In the genomic region with DNA sequence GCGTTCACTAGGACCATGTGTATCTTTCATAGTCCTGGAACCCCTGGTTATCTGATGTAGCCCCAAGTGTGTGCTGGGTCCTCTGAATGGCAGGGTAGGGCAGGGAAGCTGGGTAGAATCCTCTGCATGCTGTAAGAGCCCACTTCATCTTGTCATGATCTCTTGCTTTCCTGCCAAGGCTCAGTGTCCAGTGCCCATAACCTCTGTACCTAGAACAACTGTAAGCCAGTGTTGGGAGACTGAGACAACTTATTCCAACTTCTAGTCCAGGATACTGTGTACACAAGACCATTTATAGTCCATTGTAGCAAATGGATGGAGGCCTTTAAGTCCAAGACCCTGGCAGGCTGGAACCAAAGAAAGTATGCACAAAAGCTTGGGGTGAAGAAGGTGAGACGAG, we compare ENCODE assay signal across 24 mouse cellular contexts. TPM values are rescaled to one million over a fixed set of nuclear protein-coding genes. Genes with fewer than 3 reads are reported as not detected.
A peak's percentile ranks its signal among the peaks of the same experiment; 100 is the strongest.
DNase-seq lines count a peak whose midpoint lies in the region; ATAC-seq and TF ChIP-seq lines count a peak whose summit lies in the region.
"Had no signal": no experiment of that assay in that cellular context is flagged by ENCODE, and none has a peak within 500 bp of the region (broad histone marks: within the 10 kb centered on the region; RNA-seq: fewer than 3 reads in every experiment).

No protein-coding gene starts in this region.

- H3K79me2 ChIP-seq in liver, adult 2 months (ENCODE audit: control insufficient read depth, insufficient read depth, low read length), result no peaks in the 10 kb centered on the region

- no peak for TF ChIP-seq POLR2A in liver, adult 2 months (IDR thresholded peaks at IDR 0.05; ENCODE audit: extremely low read depth, insufficient read depth, low read length)

- no peaks in the 10 kb centered on the region for H3K9me3 ChIP-seq in liver, embryonic 11.5 days (ENCODE audit: control insufficient read depth, low read length)
- no peaks in the 10 kb centered on the region for H3K9me3 ChIP-seq in heart, embryonic 12.5 days (replicated peaks)
- H3K9me3 ChIP-seq: hindbrain, embryonic 15.5 days; midbrain, embryonic 13.5 days had no signal

- 72% methylated on average over 2 of the region's 2 CpGs for WGBS in liver, adult 2 months
- WGBS in liver, embryonic 11.5 days, result 67% methylated on average over 2 of the region's 2 CpGs
- WGBS in heart, embryonic 12.5 days, result 81% methylated on average over 2 of the region's 2 CpGs

- no peak for ATAC-seq in liver, embryonic 11.5 days (replicated peaks; ENCODE audit: low FRiP score)
- no peak for ATAC-seq in heart, embryonic 12.5 days (ENCODE audit: insufficient number of reproducible peaks, low FRiP score)
- ATAC-seq: forebrain, embryonic 16.5 days; midbrain, embryonic 13.5 days had no signal

- H3K4me3 ChIP-seq in liver, adult 2 months (ENCODE audit: insufficient read depth, low read depth, low read length), result no peak overlapping the region
- no peak overlapping the region for H3K4me3 ChIP-seq in liver, embryonic 11.5 days (ENCODE audit: low read depth, low read length)
- H3K4me3 ChIP-seq in heart, embryonic 12.5 days, result no peak overlapping the region
- H3K4me3 ChIP-seq: erythroblast, embryonic 14.5 days; gastrocnemius, adult 2 months; hindbrain, embryonic 15.5 days; layer of hippocampus, adult 2 months; midbrain, embryonic 13.5 days had no signal

- no peaks in the 10 kb centered on the region for H3K36me3 ChIP-seq in liver, adult 2 months (ENCODE audit: control insufficient read depth, insufficient read depth, low read length)
- H3K36me3 ChIP-seq in liver, embryonic 11.5 days (ENCODE audit: control insufficient read depth, insufficient read depth, low read length), result no peaks in the 10 kb centered on the region
- no peaks in the 10 kb centered on the region for H3K36me3 ChIP-seq in heart, embryonic 12.5 days
- H3K36me3 ChIP-seq: hindbrain, embryonic 15.5 days; midbrain, embryonic 13.5 days had no signal

- H3K27ac ChIP-seq in liver, adult 2 months (replicated peaks; ENCODE audit: insufficient read depth, low read depth, low read length), result no peak overlapping the region
- H3K27ac ChIP-seq in liver, embryonic 11.5 days (ENCODE audit: low read depth, low read length), result no peak overlapping the region
- no peak overlapping the region for H3K27ac ChIP-seq in heart, embryonic 12.5 days (ENCODE audit: poor library complexity, severe bottlenecking)
- H3K27ac ChIP-seq: hindbrain, embryonic 15.5 days; kidney, postnatal 0 days; stomach, postnatal 0 days had no signal

- peaks cover 18% of the 10 kb centered on the region for H3K4me1 ChIP-seq in liver, adult 2 months (ENCODE audit: control insufficient read depth, insufficient read depth, low read length)
- H3K4me1 ChIP-seq in liver, embryonic 11.5 days (replicated peaks; ENCODE audit: control insufficient read depth, insufficient read depth, low read length), result peaks cover 5% of the 10 kb centered on the region
- H3K4me1 ChIP-seq in heart, embryonic 12.5 days (replicated peaks), result peaks cover 36% of the 10 kb centered on the region

- peak; percentile 77 for DNase-seq in liver, adult 2 months (ENCODE audit: extremely low read depth, low read depth, low spot score)
- no peak for DNase-seq in liver
- peak; percentile 27 for DNase-seq in thymus, postnatal 25 days
- DNase-seq in thymus, postnatal 14 days, result no peak
- no peak for DNase-seq in liver, embryonic 11.5 days (ENCODE audit: low spot score)
- DNase-seq in frontal cortex, postnatal 36 days (ENCODE audit: low spot score in 2 of 2), result no peak
- DNase-seq: gastrocnemius, adult 2 months; kidney, adult 11 months; lung, adult 2 months; right cerebral cortex, adult 18-20 months had no signal

- H3K4me2 ChIP-seq in liver, embryonic 11.5 days, result no peak overlapping the region
- no peak overlapping the region for H3K4me2 ChIP-seq in heart, embryonic 12.5 days
- H3K4me2 ChIP-seq: hindbrain, embryonic 15.5 days; midbrain, embryonic 13.5 days had no signal

- H3K9ac ChIP-seq in liver, adult 2 months (ENCODE audit: low read depth, low read length), result no peak overlapping the region
- 0 out of 2 replicates have a peak overlapping the region, but pooled peaks have one; percentile 28 for H3K9ac ChIP-seq in liver, embryonic 11.5 days (ENCODE audit: low read depth, low read length)
- H3K9ac ChIP-seq in heart, embryonic 12.5 days, result no peak overlapping the region
- H3K9ac ChIP-seq: hindbrain, embryonic 15.5 days had no signal

- no peak for TF ChIP-seq CTCF in liver, adult 2 months (IDR thresholded peaks at IDR 0.05; ENCODE audit: low read depth, low read length)

- H3K27me3 ChIP-seq in liver, adult 2 months (ENCODE audit: control insufficient read depth, insufficient read depth, low read length), result no peaks in the 10 kb centered on the region
- no peaks in the 10 kb centered on the region for H3K27me3 ChIP-seq in liver, embryonic 11.5 days (replicated peaks; ENCODE audit: control insufficient read depth, insufficient read depth, low read length)
- no peaks in the 10 kb centered on the region for H3K27me3 ChIP-seq in heart, embryonic 12.5 days (replicated peaks)
- H3K27me3 ChIP-seq: hindbrain, embryonic 15.5 days; midbrain, embryonic 13.5 days had no signal

RNA-seq across cellular contexts. Expression of a gene that starts 4.4 kb away (rescaled TPM):
- total RNA-seq in liver, adult 2 months (2014; rRNA removed), result 30.6 and 36.8 TPM in 2 replicates
- 173 and 181 TPM in 2 replicates for polyA plus RNA-seq in liver, adult 2 months (2012; rRNA removed)
- 9.2 and 14.3 TPM in 2 replicates for polyA plus RNA-seq in liver, embryonic 11.5 days (2014; fragmentation: Nextera tagmentation; extraction: Ambion mirVana)
- polyA plus RNA-seq in heart, embryonic 12.5 days (2016; fragmentation: Nextera tagmentation; extraction: Ambion mirVana), result 22.1 and 22.7 TPM in 2 replicates

RNA-seq across cellular contexts. Expression of a gene that starts 4.6 kb away (rescaled TPM):
- 7.7 and 8.9 TPM in 2 replicates for total RNA-seq in liver, adult 2 months (2014; rRNA removed)
- polyA plus RNA-seq in liver, adult 2 months (2012; rRNA removed), result 18.7 and 40.2 TPM in 2 replicates
- polyA plus RNA-seq in liver, embryonic 11.5 days (2014; fragmentation: Nextera tagmentation; extraction: Ambion mirVana), result not detected in 2 replicates
- 2.4 and 2.6 TPM in 2 replicates for polyA plus RNA-seq in heart, embryonic 12.5 days (2016; fragmentation: Nextera tagmentation; extraction: Ambion mirVana)
- total RNA-seq: gastrocnemius, adult 2 months had no signal
- polyA plus RNA-seq: erythroblast, embryonic 14.5 days had no signal

RNA-seq across cellular contexts. Expression of a gene that starts 8.6 kb away (rescaled TPM):
- 0.18 and 0.54 TPM in 2 replicates for total RNA-seq in liver, adult 2 months (2014; rRNA removed)
- polyA plus RNA-seq in liver, adult 2 months (2012; rRNA removed), result 6.2 and 9.2 TPM in 2 replicates
- 0.21 TPM in 1 of 2 replicates, not detected in the other for polyA plus RNA-seq in liver, embryonic 11.5 days (2014; fragmentation: Nextera tagmentation; extraction: Ambion mirVana)
- 1.1 and 1.4 TPM in 2 replicates for polyA plus RNA-seq in heart, embryonic 12.5 days (2016; fragmentation: Nextera tagmentation; extraction: Ambion mirVana)
- total RNA-seq: granulocyte monocyte progenitor cell, adult 5-6 weeks had no signal
- polyA plus RNA-seq: embryonic facial prominence, embryonic 11.5 days; erythroblast, embryonic 14.5 days had no signal

RNA-seq across cellular contexts. Expression of a gene that starts 28.5 kb away (rescaled TPM):
- total RNA-seq in liver, adult 2 months (2014; rRNA removed), result 0.40 TPM in 1 of 2 replicates, not detected in the other
- 0.25 and 0.27 TPM in 2 replicates for polyA plus RNA-seq in liver, adult 2 months (2012; rRNA removed)
- polyA plus RNA-seq in liver, embryonic 11.5 days (2014; fragmentation: Nextera tagmentation; extraction: Ambion mirVana), result not detected in 2 replicates
- polyA plus RNA-seq in heart, embryonic 12.5 days (2016; fragmentation: Nextera tagmentation; extraction: Ambion mirVana), result not detected in 2 replicates
- total RNA-seq: ES-E14; gastrocnemius, adult 2 months; granulocyte monocyte progenitor cell, adult 5-6 weeks; heart, postnatal 25 days; layer of hippocampus, adult 2 months; left cerebral cortex, postnatal 36 days had no signal
- polyA plus RNA-seq: embryonic facial prominence, embryonic 11.5 days; erythroblast, embryonic 14.5 days; forebrain, embryonic 16.5 days; hindbrain, embryonic 15.5 days; kidney, postnatal 0 days; lung, adult 2 months; midbrain, embryonic 13.5 days; stomach, postnatal 0 days; urinary bladder, adult 2 months had no signal

RNA-seq across cellular contexts. Expression of a gene that starts 35.3 kb away (rescaled TPM):
- total RNA-seq in liver, adult 2 months (2014; rRNA removed), result 18.6 and 24.0 TPM in 2 replicates
- polyA plus RNA-seq in liver, adult 2 months (2012; rRNA removed), result 18.8 and 19.4 TPM in 2 replicates
- polyA plus RNA-seq in liver, embryonic 11.5 days (2014; fragmentation: Nextera tagmentation; extraction: Ambion mirVana), result 63.3 and 63.6 TPM in 2 replicates
- 82.7 and 83.3 TPM in 2 replicates for polyA plus RNA-seq in heart, embryonic 12.5 days (2016; fragmentation: Nextera tagmentation; extraction: Ambion mirVana)

Comparison
In these comparisons a context has a peak if more than half of its experiments do, and no peak if none do; other contexts are left out.
1. DNase-seq: peak in liver, adult 2 months (single experiment) and thymus, postnatal 25 days (single experiment); none in liver (single experiment), thymus, postnatal 14 days (single experiment), liver, embryonic 11.5 days (single experiment) and frontal cortex, postnatal 36 days (0 of 2).